Mouse (Mus musculus) induced T-regulatory cell, adult 2 months (primary cell): Measurements from ENCODE around the gene Ilf2.

Experiments
- DNase-seq: peaks from one replicate; pipeline ENCODE4 v3.0.0-alpha.2; 2012; ENCODE audit warnings: low read depth

Gene Ilf2

GRCm38 (mm10) chr3:90475831-90476611 lies at the start of gene Ilf2:
Ilf2 (plus strand) TSS chr3:90476126.
- DNase-seq, result peak; percentile 99

- no peak for DNase-seq
These were observed 48.4 kb upstream of the Ilf2 start for GRCm38 (mm10) chr3:90427574-90427973.

GRCm38 (mm10) chr3:90428186-90428585 lies 47.7 kb upstream of the Ilf2 start:
- no peak for DNase-seq

GRCm38 (mm10) chr3:90429576-90429975 lies 46.4 kb upstream of the Ilf2 start:
- DNase-seq, result no peak

- DNase-seq, result peak; percentile 36
These were observed 43.6 kb upstream of the Ilf2 start for GRCm38 (mm10) chr3:90432348-90432747.

GRCm38 (mm10) chr3:90432811-90433219 lies 43.1 kb upstream of the Ilf2 start:
- DNase-seq, result no peak

GRCm38 (mm10) chr3:90433381-90434020 lies 42.4 kb upstream of the Ilf2 start, which contains the start of gene Ints3:
Ints3 (minus strand) TSS chr3:90433622.
- peak; percentile 98 for DNase-seq

GRCm38 (mm10) chr3:90434073-90434730 lies 41.7 kb upstream of the Ilf2 start:
- no peak for DNase-seq

- DNase-seq, result no peak
These were observed 38.8 kb upstream of the Ilf2 start for GRCm38 (mm10) chr3:90437131-90437530.

GRCm38 (mm10) chr3:90440756-90441155 lies 35.2 kb upstream of the Ilf2 start:
- DNase-seq, result no peak

GRCm38 (mm10) chr3:90443977-90444376 lies 31.9 kb upstream of the Ilf2 start:
- DNase-seq, result no peak

GRCm38 (mm10) chr3:90445417-90446200 lies 30.3 kb upstream of the Ilf2 start:
- no peak for DNase-seq

GRCm38 (mm10) chr3:90446389-90447122 lies 29.4 kb upstream of the Ilf2 start:
- DNase-seq, result peak; percentile 44

GRCm38 (mm10) chr3:90447123-90447494 lies 28.8 kb upstream of the Ilf2 start:
- DNase-seq, result no peak

GRCm38 (mm10) chr3:90448626-90449025 lies 27.3 kb upstream of the Ilf2 start:
- DNase-seq, result no peak

- DNase-seq, result no peak
These were observed 25.1 kb upstream of the Ilf2 start for GRCm38 (mm10) chr3:90450874-90451273.

- no peak for DNase-seq
These were observed 24.4 kb upstream of the Ilf2 start for GRCm38 (mm10) chr3:90451396-90452095.

- DNase-seq, result no peak
These were observed 21.0 kb upstream of the Ilf2 start for GRCm38 (mm10) chr3:90454931-90455330.

GRCm38 (mm10) chr3:90459727-90460126 lies 16.2 kb upstream of the Ilf2 start:
- no peak for DNase-seq

GRCm38 (mm10) chr3:90460315-90460714 lies 15.6 kb upstream of the Ilf2 start:
- no peak for DNase-seq

- no peak for DNase-seq
These were observed 14.0 kb upstream of the Ilf2 start for GRCm38 (mm10) chr3:90461935-90462334.
